Mouse (Mus musculus): ENCODE results near the gene Ubox5. TPM values are rescaled to one million over a fixed set of nuclear protein-coding genes. Genes with fewer than 3 reads are reported as not detected.

Ubox5 gene
- total RNA-seq, 1 experiment from 2014 or later = 6.3 TPM

- no peak for ATAC-seq (replicated peaks in 1 of 2; ENCODE audit: insufficient read depth in 1 of 2, low FRiP score in 2 of 2, low TSS enrichment in 1 of 2, low read depth in 1 of 2, poor library complexity in 2 of 2, severe bottlenecking in 2 of 2)
These were observed 40.7 kb downstream of the Ubox5 start for GRCm38 (mm10) chr2:130589157-130589556.

GRCm38 (mm10) chr2:130588373-130588772 lies 41.5 kb downstream of the Ubox5 start:
- ATAC-seq (replicated peaks in 1 of 2; ENCODE audit: insufficient read depth in 1 of 2, low FRiP score in 2 of 2, low TSS enrichment in 1 of 2, low read depth in 1 of 2, poor library complexity in 2 of 2, severe bottlenecking in 2 of 2) = no peak

GRCm38 (mm10) chr2:130586016-130586415 lies 43.8 kb downstream of the Ubox5 start:
- ATAC-seq (replicated peaks in 1 of 2; ENCODE audit: insufficient read depth in 1 of 2, low FRiP score in 2 of 2, low TSS enrichment in 1 of 2, low read depth in 1 of 2, poor library complexity in 2 of 2, severe bottlenecking in 2 of 2) = no peak

GRCm38 (mm10) chr2:130583902-130584560 lies 45.8 kb downstream of the Ubox5 start:
- ATAC-seq (replicated peaks in 1 of 2; ENCODE audit: insufficient read depth in 1 of 2, low FRiP score in 2 of 2, low TSS enrichment in 1 of 2, low read depth in 1 of 2, poor library complexity in 2 of 2, severe bottlenecking in 2 of 2) = no peak

- no peak for ATAC-seq (replicated peaks in 1 of 2; ENCODE audit: insufficient read depth in 1 of 2, low FRiP score in 2 of 2, low TSS enrichment in 1 of 2, low read depth in 1 of 2, poor library complexity in 2 of 2, severe bottlenecking in 2 of 2)
These were observed 47.3 kb downstream of the Ubox5 start, which contains the start of gene Avp for GRCm38 (mm10) chr2:130582552-130582951. TSS of gene Avp (minus strand) at chr2:130582554.

- ATAC-seq (replicated peaks in 1 of 2; ENCODE audit: insufficient read depth in 1 of 2, low FRiP score in 2 of 2, low TSS enrichment in 1 of 2, low read depth in 1 of 2, poor library complexity in 2 of 2, severe bottlenecking in 2 of 2) = no peak
These were observed 48.6 kb downstream of the Ubox5 start for GRCm38 (mm10) chr2:130581201-130581600.

- ATAC-seq (replicated peaks in 1 of 2; ENCODE audit: insufficient read depth in 1 of 2, low FRiP score in 2 of 2, low TSS enrichment in 1 of 2, low read depth in 1 of 2, poor library complexity in 2 of 2, severe bottlenecking in 2 of 2) = no peak
These were observed 50.0 kb downstream of the Ubox5 start for GRCm38 (mm10) chr2:130579791-130580190.

- ATAC-seq (replicated peaks in 1 of 2; ENCODE audit: insufficient read depth in 1 of 2, low FRiP score in 2 of 2, low TSS enrichment in 1 of 2, low read depth in 1 of 2, poor library complexity in 2 of 2, severe bottlenecking in 2 of 2) = no peak; a peak in 1 of 4 replicates
These were observed 51.7 kb downstream of the Ubox5 start for GRCm38 (mm10) chr2:130578148-130578547.

GRCm38 (mm10) chr2:130577632-130578031 lies 52.2 kb downstream of the Ubox5 start:
- peak; percentile 23 to 29; a peak in 1 of 4 replicates for ATAC-seq (replicated peaks in 1 of 2; ENCODE audit: insufficient read depth in 1 of 2, low FRiP score in 2 of 2, low TSS enrichment in 1 of 2, low read depth in 1 of 2, poor library complexity in 2 of 2, severe bottlenecking in 2 of 2)

- ATAC-seq (replicated peaks in 1 of 2; ENCODE audit: insufficient read depth in 1 of 2, low FRiP score in 2 of 2, low TSS enrichment in 1 of 2, low read depth in 1 of 2, poor library complexity in 2 of 2, severe bottlenecking in 2 of 2) = no peak
These were observed 52.8 kb downstream of the Ubox5 start for GRCm38 (mm10) chr2:130577021-130577420.

GRCm38 (mm10) chr2:130576564-130576963 lies 53.3 kb downstream of the Ubox5 start:
- ATAC-seq (replicated peaks in 1 of 2; ENCODE audit: insufficient read depth in 1 of 2, low FRiP score in 2 of 2, low TSS enrichment in 1 of 2, low read depth in 1 of 2, poor library complexity in 2 of 2, severe bottlenecking in 2 of 2) = 0 out of 4 replicates have a peak, but pooled peaks of 1 of the 2 experiments have one; percentile 14

- ATAC-seq (replicated peaks in 1 of 2; ENCODE audit: insufficient read depth in 1 of 2, low FRiP score in 2 of 2, low TSS enrichment in 1 of 2, low read depth in 1 of 2, poor library complexity in 2 of 2, severe bottlenecking in 2 of 2) = no peak
These were observed 54.0 kb downstream of the Ubox5 start, which contains the start of gene Oxt for GRCm38 (mm10) chr2:130575873-130576272. TSS of gene Oxt (plus strand) at chr2:130576173.

- no peak for ATAC-seq (replicated peaks in 1 of 2; ENCODE audit: insufficient read depth in 1 of 2, low FRiP score in 2 of 2, low TSS enrichment in 1 of 2, low read depth in 1 of 2, poor library complexity in 2 of 2, severe bottlenecking in 2 of 2)
These were observed 54.9 kb downstream of the Ubox5 start for GRCm38 (mm10) chr2:130574960-130575359.

GRCm38 (mm10) chr2:130569926-130570325 lies 59.9 kb downstream of the Ubox5 start:
- no peak for ATAC-seq (replicated peaks in 1 of 2; ENCODE audit: insufficient read depth in 1 of 2, low FRiP score in 2 of 2, low TSS enrichment in 1 of 2, low read depth in 1 of 2, poor library complexity in 2 of 2, severe bottlenecking in 2 of 2)

- no peak for ATAC-seq (replicated peaks in 1 of 2; ENCODE audit: insufficient read depth in 1 of 2, low FRiP score in 2 of 2, low TSS enrichment in 1 of 2, low read depth in 1 of 2, poor library complexity in 2 of 2, severe bottlenecking in 2 of 2)
These were observed 60.9 kb downstream of the Ubox5 start for GRCm38 (mm10) chr2:130568921-130569320.

- no peak for ATAC-seq (replicated peaks in 1 of 2; ENCODE audit: insufficient read depth in 1 of 2, low FRiP score in 2 of 2, low TSS enrichment in 1 of 2, low read depth in 1 of 2, poor library complexity in 2 of 2, severe bottlenecking in 2 of 2)
These were observed 64.9 kb downstream of the Ubox5 start for GRCm38 (mm10) chr2:130564983-130565382.

GRCm38 (mm10) chr2:130564063-130564462 lies 65.8 kb downstream of the Ubox5 start:
- peak in 1 of 2 experiments; percentile 2; a peak in 1 of 4 replicates for ATAC-seq (replicated peaks in 1 of 2; ENCODE audit: insufficient read depth in 1 of 2, low FRiP score in 2 of 2, low TSS enrichment in 1 of 2, low read depth in 1 of 2, poor library complexity in 2 of 2, severe bottlenecking in 2 of 2)

GRCm38 (mm10) chr2:130563212-130564055 lies 66.4 kb downstream of the Ubox5 start, which contains the start of gene Mrps26:
TSS of gene Mrps26 (plus strand) at chr2:130563742.
- ATAC-seq (replicated peaks in 1 of 2; ENCODE audit: insufficient read depth in 1 of 2, low FRiP score in 2 of 2, low TSS enrichment in 1 of 2, low read depth in 1 of 2, poor library complexity in 2 of 2, severe bottlenecking in 2 of 2) = peak; percentile 97 to 98
